Mouse (Mus musculus): ENCODE measurements at regions not wholly inside any gene's neighbourhood (a gene's known extent, or its start where the extent isn't known, plus 50 kb on each side); places are given as distances from the start of the nearest gene placed in this dataset.

DNA sequence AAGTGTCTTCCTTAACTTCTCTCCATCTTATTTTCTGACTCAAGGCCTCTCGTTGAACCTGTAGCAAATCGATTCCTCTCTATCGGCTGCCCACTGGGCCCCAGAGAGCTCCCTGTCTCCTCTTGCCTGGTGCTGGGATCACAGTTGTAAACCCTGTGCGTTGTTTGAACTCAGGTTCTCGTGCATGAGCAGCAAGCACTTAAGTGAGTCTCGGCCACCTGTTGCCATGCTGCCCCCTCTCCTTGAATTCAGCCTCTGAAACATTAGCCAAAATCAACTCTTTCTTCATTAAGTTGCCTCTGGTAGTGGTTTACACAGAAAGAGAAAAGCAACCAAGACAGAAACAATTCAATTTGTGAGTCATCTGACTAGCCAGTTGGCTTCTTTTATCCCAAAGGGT is 144.9 kb upstream of the Lyplal1 start:
- TF ChIP-seq CTCF (conservative IDR thresholded peaks at IDR 0.05; ENCODE audit: low read length) (no peak), POU5F1 (IDR thresholded peaks at IDR 0.05; ENCODE audit: borderline replicate concordance, low read length) (no peak), NANOG (IDR thresholded peaks at IDR 0.05; ENCODE audit: borderline replicate concordance, low read length) (no peak)
